Mouse (Mus musculus) heart, postnatal 0 days (tissue): Measurements from ENCODE around the gene Mpeg1. TPM values are rescaled to one million over a fixed set of nuclear protein-coding genes. Genes with fewer than 3 reads are reported as not detected.

ENCODE experiments used
- ATAC-seq: fragments of 200-750 bp; cut with Nextera tagmentation; 2 replicates; pipeline ENCODE4 v1.8.0; 2017; ENCODE audit warnings: low read depth, moderate number of reproducible peaks, moderate library complexity; ENCODE audit not compliant: insufficient read depth
- DNase-seq: peaks from one replicate; pipeline ENCODE4 v3.0.0-alpha.2; 2016; ENCODE audit warnings: low spot score
- H3K27ac ChIP-seq: fragments of 300-500 bp; sonication (generic); 2 replicates; pipeline ENCODE4 v1.5.1; 2014; ENCODE audit warnings: low read depth, mild to moderate bottlenecking
- H3K27me3 ChIP-seq: fragments of 300-500 bp; sonication (generic); 2 replicates; pipeline ENCODE4 v1.6.1; 2014; ENCODE audit warnings: low read length, mixed read lengths; ENCODE audit not compliant: control insufficient read depth, insufficient read depth
- H3K36me3 ChIP-seq: fragments of 300-500 bp; sonication (generic); replicated peaks from 2 replicates; pipeline ENCODE4 v1.6.1; 2014; ENCODE audit warnings: low read length, mixed read lengths; ENCODE audit not compliant: control insufficient read depth, insufficient read depth
- H3K4me1 ChIP-seq: fragments of 300-500 bp; sonication (generic); 2 replicates; pipeline ENCODE4 v1.6.1; 2014; ENCODE audit warnings: antibody characterized with exemption; ENCODE audit not compliant: control insufficient read depth, insufficient read depth
- H3K4me2 ChIP-seq: fragments of 300-500 bp; sonication (generic); 2 replicates; pipeline ENCODE4 v1.6.1; 2014; ENCODE audit warnings: low read depth, mild to moderate bottlenecking, low read length, moderate library complexity
- H3K4me3 ChIP-seq: fragments of 300-500 bp; sonication (generic); 2 replicates; pipeline ENCODE4 v1.5.1; 2014; ENCODE audit warnings: low read depth, low read length
- H3K9ac ChIP-seq: fragments of 300-500 bp; sonication (generic); replicated peaks from 2 replicates; pipeline ENCODE4 v1.6.1; 2014; ENCODE audit warnings: low read depth, low read length, mixed read lengths
- H3K9me3 ChIP-seq: fragments of 300-500 bp; sonication (generic); replicated peaks from 2 replicates; pipeline ENCODE4 v1.6.1; 2016; ENCODE audit warnings: low read length; ENCODE audit not compliant: control insufficient read depth
- CTCF ChIP-seq: IDR thresholded peaks from 2 replicates; pipeline ENCODE4 v1.5.1; 2016; ENCODE audit warnings: antibody characterized with exemption, control low read depth, low read depth
- EP300 ChIP-seq: IDR thresholded peaks from 2 replicates; pipeline ENCODE4 v1.6.1; 2016; ENCODE audit warnings: antibody characterized with exemption, low read depth
- WGBS: fragments of 180-500 bp; shearing (Covaris S2); extraction: QIAGEN DNeasy Blood & Tissue Kit; methylation state at CpG from one replicate; pipeline ENCODE4 v1.1.7; 2014; 5-methylcytosine and 5-hydroxymethylcytosine counted together
- polyA plus RNA-seq: library from polyadenylated mRNA; unstranded; fragments of >200 nt; fragmentation: Nextera tagmentation; extraction: Ambion mirVana; gene quantifications from 2 replicates; pipeline ENCODE4 v1.2.1, GENCODE M21; 2015
- total RNA-seq: library from RNA; depleted of rRNA; stranded (reverse); fragments of >200 nt; gene quantifications from 2 replicates; pipeline ENCODE4 v1.2.3, GENCODE M21; 2014; ENCODE audit warnings: low replicate concordance

Mpeg1 gene
- total and polyA plus RNA-seq, 2 experiments from 2014 or later, result 0.36 to 0.46 TPM

DNA sequence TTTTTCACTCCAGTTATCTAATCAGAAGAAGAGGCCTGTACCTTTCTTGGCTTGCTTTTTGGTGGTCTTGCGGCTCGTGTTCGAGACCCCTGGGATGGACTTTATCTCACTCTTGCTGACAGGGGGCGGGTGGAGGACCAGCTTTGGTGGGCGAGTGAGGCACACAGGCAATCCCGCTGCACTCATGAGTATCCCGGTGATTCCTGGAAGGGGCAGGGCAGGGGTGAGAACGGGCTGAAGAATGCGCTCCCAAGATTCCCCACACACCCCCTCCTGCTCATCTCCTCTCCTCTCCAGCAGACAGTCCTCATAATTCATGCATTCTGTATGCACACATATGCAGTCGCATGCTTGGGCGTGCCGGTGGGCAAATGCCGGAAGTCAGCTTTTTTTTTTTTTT, 24.6 kb downstream of the Mpeg1 start:
- H3K9ac ChIP-seq, result no peak overlapping the region
- WGBS, result 46% methylated on average over 13 of the region's 13 CpGs
- H3K9me3 ChIP-seq, result no peaks in the 10 kb centered on the region
- no peak for DNase-seq
- H3K27ac ChIP-seq, result no peak overlapping the region
- H3K36me3 ChIP-seq, result no peaks in the 10 kb centered on the region
- H3K4me3 ChIP-seq, result no peak overlapping the region
- no peaks in the 10 kb centered on the region for H3K27me3 ChIP-seq
- H3K4me2 ChIP-seq, result no peak overlapping the region
- TF ChIP-seq EP300, result no peak
- no peak for TF ChIP-seq CTCF
- peaks cover 15% of the 10 kb centered on the region for H3K4me1 ChIP-seq
- ATAC-seq, result no peak

DNA sequence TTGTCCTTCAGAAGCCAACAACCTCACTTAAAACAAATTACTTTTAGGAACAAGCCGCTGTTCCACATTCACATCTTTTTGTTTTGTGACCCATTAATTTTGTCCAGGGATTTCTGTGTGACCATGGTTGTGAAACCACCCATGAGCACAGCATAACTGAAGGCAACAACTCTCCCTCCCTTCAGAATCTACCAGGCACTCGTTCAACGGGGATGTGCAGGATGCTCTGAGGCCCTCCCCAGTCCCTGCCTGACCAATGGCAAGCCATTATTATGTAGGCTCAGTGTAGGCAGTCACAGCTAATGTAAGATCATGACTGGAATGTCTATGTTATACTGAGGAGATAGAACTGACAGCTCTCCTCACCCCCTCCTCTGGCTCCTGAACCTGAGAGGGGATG, 25.1 kb downstream of the Mpeg1 start:
- no peak overlapping the region for H3K27ac ChIP-seq
- H3K27me3 ChIP-seq, result no peaks in the 10 kb centered on the region
- ATAC-seq, result no peak
- H3K4me3 ChIP-seq, result no peak overlapping the region
- no peak for DNase-seq
- no peak for TF ChIP-seq CTCF
- no peak for TF ChIP-seq EP300
- WGBS, result 62% methylated on average over 3 of the region's 3 CpGs
- H3K36me3 ChIP-seq, result no peaks in the 10 kb centered on the region
- H3K4me2 ChIP-seq, result no peak overlapping the region
- no peak overlapping the region for H3K9ac ChIP-seq
- H3K4me1 ChIP-seq, result peaks cover 15% of the 10 kb centered on the region
- H3K9me3 ChIP-seq, result no peaks in the 10 kb centered on the region

DNA sequence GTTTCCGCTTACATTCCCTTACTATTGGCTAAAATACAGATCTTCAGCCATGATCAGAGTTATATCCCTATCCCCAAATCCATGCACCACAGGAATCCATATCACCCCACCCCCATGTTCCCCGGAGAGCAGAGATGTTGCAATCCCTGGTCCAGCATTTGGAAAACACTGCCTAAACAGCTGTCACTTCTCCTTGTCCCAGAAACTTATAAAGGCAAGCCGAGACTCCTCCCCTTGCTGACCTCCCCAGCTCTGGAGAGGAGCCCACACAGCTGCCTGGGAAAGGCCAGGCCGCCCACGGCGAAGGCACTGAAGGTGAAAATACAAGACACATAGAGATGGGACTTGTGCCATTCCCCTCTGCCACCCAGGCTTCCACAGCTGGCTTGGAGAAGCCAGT, 26.3 kb downstream of the Mpeg1 start:
- H3K4me2 ChIP-seq, result no peak overlapping the region
- 0 out of 2 replicates have a peak, but pooled peaks cover 2% of the 10 kb centered on the region for H3K36me3 ChIP-seq
- H3K27me3 ChIP-seq, result no peaks in the 10 kb centered on the region
- no peak overlapping the region for H3K4me3 ChIP-seq
- WGBS, result 65% methylated on average over 6 of the region's 6 CpGs
- H3K9ac ChIP-seq, result no peak overlapping the region
- H3K9me3 ChIP-seq, result no peaks in the 10 kb centered on the region
- TF ChIP-seq EP300 (no peak), CTCF (no peak)
- H3K27ac ChIP-seq, result no peak overlapping the region
- peak; percentile 67 for ATAC-seq
- no peak for DNase-seq
- H3K4me1 ChIP-seq, result peaks cover 15% of the 10 kb centered on the region

DNA sequence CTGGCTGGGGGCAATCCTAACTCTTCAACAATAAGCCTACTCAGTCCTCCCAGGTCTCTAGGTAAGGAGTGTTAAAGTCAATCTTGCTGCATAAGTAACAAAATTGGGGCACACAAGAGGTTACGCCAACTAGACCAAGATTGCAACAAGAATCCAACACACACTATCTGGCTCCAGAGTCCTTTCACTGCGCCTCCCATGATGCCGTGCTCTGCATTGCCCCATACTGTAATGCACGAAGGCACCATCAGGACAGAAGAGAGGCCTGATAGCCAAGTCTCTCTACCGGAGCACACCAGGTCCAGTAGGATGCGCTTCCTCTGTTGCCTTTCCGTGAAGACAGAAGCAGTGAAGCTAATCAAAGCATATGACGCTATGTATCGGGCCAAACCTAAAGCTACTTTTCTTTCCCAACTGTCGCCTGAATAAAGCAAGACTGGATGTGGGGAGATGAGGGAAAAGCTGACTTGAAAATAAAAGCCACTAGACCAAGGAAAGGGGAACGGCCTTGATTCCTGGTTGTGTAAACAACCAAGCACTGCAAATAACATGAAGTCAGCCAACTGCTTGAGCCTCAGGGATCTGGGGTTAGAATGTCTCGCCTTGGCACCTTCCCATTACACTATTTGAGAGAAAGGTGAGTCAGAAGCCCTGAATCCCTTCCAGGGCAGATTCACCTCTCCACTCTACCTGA, 27.1 kb downstream of the Mpeg1 start:
- Histone ChIP-seq H3K9ac (no peak overlapping the region), H3K36me3 (0 out of 2 replicates have a peak, but pooled peaks cover 3% of the 10 kb centered on the region), H3K4me1 (peaks cover 15% of the 10 kb centered on the region), H3K27me3 (no peaks in the 10 kb centered on the region), H3K4me2 (no peak overlapping the region), H3K4me3 (no peak overlapping the region), H3K27ac (no peak overlapping the region), H3K9me3 (no peaks in the 10 kb centered on the region)
- ATAC-seq, result no peak
- DNase-seq, result no peak
- TF ChIP-seq EP300 (no peak), CTCF (no peak)
- 88% methylated on average over 12 of the region's 12 CpGs for WGBS

DNA sequence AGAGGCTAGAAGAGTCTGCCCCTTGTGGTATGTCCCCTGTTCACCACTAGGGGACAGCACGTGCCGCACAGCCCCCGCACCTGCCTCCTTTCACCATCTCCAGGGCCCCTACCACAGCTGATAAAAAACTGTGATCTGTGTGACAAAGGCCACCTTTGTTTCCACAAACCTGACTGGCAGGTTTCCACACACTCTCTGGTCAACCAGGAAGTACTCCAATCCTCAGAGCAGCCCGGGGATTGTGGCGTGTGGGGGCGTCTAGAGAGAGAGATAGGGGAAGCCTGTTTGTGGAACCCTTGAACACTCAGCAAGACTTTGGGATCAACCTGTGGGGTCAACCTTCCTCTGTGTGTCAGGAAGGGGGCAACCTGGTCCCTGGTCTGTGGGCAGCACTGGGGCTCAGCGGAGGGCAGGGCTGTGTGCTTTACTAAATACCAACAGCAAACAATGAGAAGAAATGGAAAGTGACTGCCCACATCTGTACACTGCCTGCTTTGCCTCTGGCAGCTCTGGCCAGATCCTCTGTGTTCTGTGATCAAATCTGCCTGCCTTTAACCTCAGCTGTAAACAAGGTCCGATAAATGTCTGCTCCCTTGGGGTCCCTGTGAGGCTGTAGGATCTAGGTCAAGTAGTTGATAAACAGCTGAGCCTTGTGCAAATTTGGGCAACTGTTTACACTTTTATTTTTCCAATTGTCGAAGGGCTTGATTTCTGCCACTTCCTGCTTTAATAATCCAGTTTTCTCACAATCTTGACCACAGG, 27.8 kb downstream of the Mpeg1 start:
- no peak overlapping the region for H3K27ac ChIP-seq
- TF ChIP-seq EP300 (no peak), CTCF (peak; percentile 46; the same call in 1 of the 2 replicates)
- 29% methylated on average over 9 of the region's 9 CpGs for WGBS
- DNase-seq, result no peak
- no peak overlapping the region for H3K4me3 ChIP-seq
- no peaks in the 10 kb centered on the region for H3K9me3 ChIP-seq
- ATAC-seq, result no peak
- no peak overlapping the region for H3K9ac ChIP-seq
- no peaks in the 10 kb centered on the region for H3K27me3 ChIP-seq
- peaks cover 15% of the 10 kb centered on the region for H3K4me1 ChIP-seq
- 0 out of 2 replicates have a peak, but pooled peaks cover 3% of the 10 kb centered on the region for H3K36me3 ChIP-seq
- H3K4me2 ChIP-seq, result no peak overlapping the region
